Mouse (Mus musculus) neural tube, embryonic 14.5 days (tissue): ENCODE data around the gene Gm20388. TPM values are rescaled to one million over a fixed set of nuclear protein-coding genes. Genes with fewer than 3 reads are reported as not detected.
A peak's percentile ranks its signal among the peaks of the same experiment; 100 is the strongest.

Source experiments
- ATAC-seq: fragments of 200-750 bp; cut with Nextera tagmentation; 2 replicates; pipeline ENCODE4 v1.8.0; 2017; ENCODE audit warnings: low read depth, mild to moderate bottlenecking, moderate TSS enrichment, moderate library complexity
- H3K27ac ChIP-seq: fragments of 300-500 bp; sonication (generic); 2 replicates; pipeline ENCODE4 v1.5.1; 2014; ENCODE audit warnings: low read depth, mild to moderate bottlenecking, control low read depth, low read length, moderate library complexity, mixed read lengths
- H3K27me3 ChIP-seq: fragments of 300-500 bp; sonication (generic); 2 replicates; pipeline ENCODE4 v1.6.1; 2014; ENCODE audit warnings: low read length; ENCODE audit not compliant: control insufficient read depth, insufficient read depth
- H3K36me3 ChIP-seq: fragments of 300-500 bp; sonication (generic); 2 replicates; pipeline ENCODE4 v1.6.1; 2014; ENCODE audit warnings: low read length, mixed read lengths; ENCODE audit not compliant: control insufficient read depth, insufficient read depth
- H3K4me1 ChIP-seq: fragments of 300-500 bp; sonication (generic); 2 replicates; pipeline ENCODE4 v1.6.1; 2014; ENCODE audit warnings: low read length; ENCODE audit not compliant: control insufficient read depth, insufficient read depth
- H3K4me2 ChIP-seq: fragments of 300-500 bp; sonication (generic); 2 replicates; pipeline ENCODE4 v1.6.1; 2014; ENCODE audit warnings: mild to moderate bottlenecking, low read depth, low read length, control low read depth
- H3K4me3 ChIP-seq: fragments of 300-500 bp; sonication (generic); 2 replicates; pipeline ENCODE4 v1.5.1; 2014; ENCODE audit warnings: low read depth, low read length, control low read depth, mixed read lengths
- H3K9ac ChIP-seq: fragments of 300-500 bp; sonication (generic); replicated peaks from 2 replicates; pipeline ENCODE4 v1.6.1; 2014; ENCODE audit warnings: low read depth, mild to moderate bottlenecking, control low read depth, low read length, mixed read lengths
- H3K9me3 ChIP-seq: fragments of 300-500 bp; sonication (generic); 2 replicates; pipeline ENCODE4 v1.6.1; 2016; ENCODE audit warnings: low read length; ENCODE audit not compliant: control insufficient read depth
- WGBS: fragments of 180-500 bp; shearing (Covaris S2); extraction: QIAGEN DNeasy Blood & Tissue Kit; methylation state at CpG from one replicate; pipeline ENCODE4 v1.1.7; 2014; 5-methylcytosine and 5-hydroxymethylcytosine counted together
- polyA plus RNA-seq: library from polyadenylated mRNA; unstranded; fragments of >200 nt; fragmentation: Nextera tagmentation; extraction: Ambion mirVana; gene quantifications from 2 replicates; pipeline ENCODE4 v1.2.1, GENCODE M21; 2014

Gene Gm20388
- polyA plus RNA-seq, 1 experiment from 2014 or later = 10.3 TPM

DNA sequence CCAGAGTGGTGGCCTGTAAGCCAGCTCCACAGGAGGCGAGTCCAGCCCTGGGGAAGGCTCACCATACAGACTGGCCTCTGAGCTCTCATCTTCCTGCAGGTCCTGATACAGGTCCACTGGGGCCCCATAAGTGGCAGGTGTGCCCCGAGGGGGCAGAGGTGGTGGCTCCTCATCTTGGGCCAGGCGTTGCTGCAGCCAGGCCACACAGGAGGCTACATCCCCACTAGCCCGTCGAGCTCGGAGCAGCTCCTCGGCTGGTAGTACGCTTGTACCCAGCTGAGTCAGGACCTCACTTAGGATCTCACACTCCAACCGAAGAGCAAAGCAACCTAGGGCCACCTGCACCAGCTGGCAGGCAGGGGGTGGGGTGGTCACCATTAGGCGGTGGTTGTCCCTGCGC is 3323.1 kb downstream of the Gm20388 start:
- Histone ChIP-seq H3K9ac (no peak overlapping the region), H3K27ac (no peak overlapping the region), H3K4me2 (no peak overlapping the region), H3K36me3 (no peaks in the 10 kb centered on the region), H3K4me1 (peaks cover 3% of the 10 kb centered on the region; the same call in 1 of the 2 replicates), H3K4me3 (no peak overlapping the region), H3K27me3 (no peaks in the 10 kb centered on the region), H3K9me3 (no peaks in the 10 kb centered on the region)
- WGBS = 79% methylated on average over 11 of the region's 11 CpGs
- no peak for ATAC-seq

DNA sequence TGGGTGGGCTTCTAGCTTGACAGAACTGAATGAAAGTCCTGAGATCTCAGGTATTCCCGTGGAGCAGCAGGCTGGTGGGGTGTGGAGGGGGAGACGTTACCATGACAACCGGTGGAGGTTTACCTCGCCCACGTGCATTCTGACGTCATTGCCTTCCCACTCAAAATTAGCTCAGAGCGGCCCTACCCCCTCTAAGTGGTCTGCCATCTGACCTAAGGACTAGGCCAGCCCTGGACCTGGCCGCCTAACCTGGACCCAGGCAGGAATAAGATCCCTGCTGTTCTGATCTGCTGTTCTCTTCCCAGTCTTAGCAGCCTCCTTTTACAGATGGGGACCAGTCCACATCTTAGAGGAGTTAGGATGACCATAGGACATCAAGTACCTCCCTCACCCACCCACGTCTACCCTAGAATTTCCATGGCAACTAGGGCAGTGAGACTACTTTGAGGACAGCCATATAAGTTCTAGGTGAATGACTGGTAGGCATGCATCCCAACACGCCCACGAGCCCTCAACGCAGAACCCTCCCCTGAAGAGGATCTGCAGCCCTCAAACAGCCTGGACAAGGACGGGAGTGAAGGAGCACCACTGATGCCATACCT is 3324.4 kb downstream of the Gm20388 start:
- H3K27me3 ChIP-seq = no peaks in the 10 kb centered on the region
- no peak for ATAC-seq
- H3K9me3 ChIP-seq = no peaks in the 10 kb centered on the region
- 29% methylated on average over 13 of the region's 13 CpGs for WGBS
- H3K27ac ChIP-seq = no peak overlapping the region
- no peaks in the 10 kb centered on the region for H3K36me3 ChIP-seq
- H3K4me3 ChIP-seq = peak overlapping the region; percentile 31
- peak overlapping the region; percentile 52 for H3K4me2 ChIP-seq
- H3K9ac ChIP-seq = no peak overlapping the region
- H3K4me1 ChIP-seq = peaks cover 3% of the 10 kb centered on the region; the same call in 1 of the 2 replicates

DNA sequence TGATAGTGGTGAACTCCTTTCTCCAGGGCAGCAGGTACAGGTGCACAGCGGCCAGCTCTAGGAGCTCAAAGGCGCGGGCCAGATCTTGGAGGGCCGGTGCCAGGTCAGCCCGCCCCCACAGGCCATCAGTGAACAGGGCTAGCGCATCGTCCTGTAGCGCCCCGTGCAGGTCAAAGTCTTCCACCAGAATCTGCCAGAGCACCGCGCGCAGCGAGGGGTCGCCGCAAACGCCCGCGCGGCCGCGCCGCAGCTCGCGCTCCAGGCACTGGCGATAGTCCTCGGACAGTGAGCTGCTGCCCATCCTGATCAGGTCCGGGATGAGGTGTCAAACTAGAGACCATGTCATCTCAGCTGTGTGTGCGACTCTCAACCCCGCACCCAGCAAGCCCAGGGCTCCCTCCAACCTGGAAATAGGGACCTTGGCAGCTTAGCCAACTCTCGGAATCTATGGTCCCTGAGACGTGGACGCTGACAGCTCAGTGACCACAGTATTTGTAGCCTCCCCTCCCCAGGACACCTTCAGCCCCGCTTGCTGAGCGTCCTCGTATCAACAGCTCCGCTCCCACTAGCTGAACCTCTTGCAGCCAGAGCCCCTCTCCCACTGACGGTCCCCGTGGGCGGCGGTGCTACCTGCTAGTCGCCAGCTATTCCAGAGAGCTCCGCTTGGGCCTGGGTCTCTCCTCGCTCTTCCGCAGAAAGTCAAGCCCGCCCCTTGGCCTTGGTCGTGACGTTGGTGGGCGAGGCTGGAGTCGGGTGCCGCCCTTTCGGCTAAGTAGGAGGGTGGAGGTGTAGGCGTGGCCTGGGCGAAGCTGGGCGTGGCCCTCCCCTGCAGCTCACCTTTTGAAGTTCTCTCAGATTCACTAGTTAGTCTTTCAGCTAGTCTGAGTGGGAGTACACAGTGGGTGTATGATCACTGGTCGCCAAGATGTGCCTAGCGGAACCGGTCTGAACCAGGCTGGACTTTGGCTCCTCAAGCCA is 3325.2 kb downstream of the Gm20388 start, which contains the start of gene Spata2l:
Spata2l (minus strand) TSS at position 714 of the 978 bp plus-strand sequence.
- peaks cover 3% of the 10 kb centered on the region; the same call in 1 of the 2 replicates for H3K4me1 ChIP-seq
- H3K4me3 ChIP-seq = peak within 1 kb of the TSS; percentile 31
- H3K9me3 ChIP-seq = no peaks in the 10 kb centered on the region
- ATAC-seq = peak; percentile 77
- H3K27me3 ChIP-seq = no peaks in the 10 kb centered on the region
- peak within 1 kb of the TSS; percentile 52 for H3K4me2 ChIP-seq
- 1% methylated on average over 57 of the region's 57 CpGs for WGBS
- no peak within 1 kb of the TSS for H3K27ac ChIP-seq
- peak within 1 kb of the TSS; percentile 35 for H3K9ac ChIP-seq
- no peaks in the 10 kb centered on the region for H3K36me3 ChIP-seq

DNA sequence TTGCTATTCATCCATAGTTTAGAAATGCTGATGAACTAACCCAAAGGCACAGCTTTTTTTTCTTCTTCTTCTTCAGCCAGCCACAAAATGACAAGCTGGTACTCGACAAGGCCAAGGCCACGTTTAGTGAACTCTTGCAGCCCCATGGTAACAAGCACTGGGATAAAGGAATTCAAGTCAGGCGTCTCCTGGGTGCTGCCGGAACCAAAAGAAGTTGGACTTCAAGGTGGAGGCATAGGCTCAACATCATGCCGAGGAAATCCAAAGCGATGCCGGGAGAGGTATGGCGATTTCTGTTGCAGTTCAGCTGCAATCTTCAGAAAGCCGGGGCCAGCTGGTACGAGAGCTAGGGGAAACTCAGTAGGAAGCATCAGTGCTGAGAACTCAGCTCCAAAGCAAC is 3328.8 kb downstream of the Gm20388 start:
- Histone ChIP-seq H3K9me3 (no peaks in the 10 kb centered on the region), H3K27me3 (no peaks in the 10 kb centered on the region), H3K27ac (no peak overlapping the region), H3K36me3 (peaks cover 16% of the 10 kb centered on the region; the same call in 1 of the 2 replicates), H3K4me3 (no peak overlapping the region), H3K9ac (no peak overlapping the region), H3K4me1 (peaks cover 3% of the 10 kb centered on the region; the same call in 1 of the 2 replicates), H3K4me2 (no peak overlapping the region)
- ATAC-seq = no peak
- 83% methylated on average over 10 of the region's 10 CpGs for WGBS

DNA sequence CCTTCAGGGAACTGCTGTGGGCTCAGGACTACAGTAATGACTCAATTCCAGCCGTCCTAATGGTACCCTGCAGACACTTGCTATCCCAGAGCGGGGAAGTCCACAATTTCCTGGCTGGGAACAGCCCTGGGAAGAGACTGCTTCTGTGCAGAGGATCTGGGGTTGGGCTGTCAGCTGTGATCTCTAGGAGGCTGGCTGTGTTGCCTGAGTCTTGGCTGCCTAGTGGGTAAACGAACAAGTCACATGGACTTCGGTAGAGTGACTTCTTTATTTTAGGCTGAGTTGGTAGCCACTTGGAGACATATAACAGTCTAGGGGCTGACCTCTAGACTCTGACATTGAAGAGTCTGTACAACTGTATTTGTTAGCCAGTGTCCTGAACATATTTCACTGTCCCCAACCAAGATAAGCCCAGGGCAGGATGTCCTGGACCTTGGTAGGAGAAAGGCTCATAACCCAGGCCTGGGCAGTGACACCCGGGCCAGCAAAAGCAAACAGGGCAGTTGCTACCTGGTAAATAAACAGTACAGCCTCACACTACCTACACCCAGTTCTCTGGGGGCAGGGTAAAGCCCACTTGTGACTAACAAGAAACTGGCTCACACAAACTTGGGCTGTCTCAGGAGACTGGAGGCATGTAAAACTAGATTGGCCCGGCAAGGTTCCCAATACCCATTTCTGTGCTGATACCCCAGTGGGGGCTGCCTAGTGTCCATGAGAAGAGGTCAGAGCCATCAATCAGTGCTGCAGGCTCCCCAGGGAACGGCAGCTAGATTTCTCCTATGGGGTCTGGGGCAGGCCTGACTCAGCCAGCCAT is 3331.7 kb downstream of the Gm20388 start:
- H3K36me3 ChIP-seq = peaks cover 39% of the 10 kb centered on the region
- 83% methylated on average over 7 of the region's 7 CpGs for WGBS
- no peak overlapping the region for H3K9ac ChIP-seq
- ATAC-seq = no peak
- no peak overlapping the region for H3K4me2 ChIP-seq
- no peak overlapping the region for H3K27ac ChIP-seq
- H3K27me3 ChIP-seq = no peaks in the 10 kb centered on the region
- H3K9me3 ChIP-seq = no peaks in the 10 kb centered on the region
- no peaks in the 10 kb centered on the region for H3K4me1 ChIP-seq
- no peak overlapping the region for H3K4me3 ChIP-seq

DNA sequence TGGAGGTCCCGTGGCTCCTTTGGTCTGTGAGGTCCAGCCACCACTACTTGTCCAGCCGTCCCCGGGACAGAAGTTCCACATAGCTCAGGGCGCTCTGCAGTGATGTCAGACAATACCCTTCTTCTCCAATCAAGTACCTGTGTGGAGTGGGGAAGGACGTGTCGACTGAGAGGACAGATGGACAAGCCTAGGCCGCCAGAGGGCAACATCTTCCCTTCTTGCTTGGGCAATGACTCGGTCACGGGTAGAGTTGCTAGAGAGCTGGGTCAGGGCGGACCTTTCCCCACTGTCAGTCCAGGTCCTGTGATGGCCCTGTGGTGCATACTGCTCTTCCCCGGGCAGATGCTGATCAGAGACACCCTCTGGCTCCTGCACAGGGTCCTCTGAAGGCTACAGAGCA is 3332.4 kb downstream of the Gm20388 start:
- no peak overlapping the region for H3K9ac ChIP-seq
- no peaks in the 10 kb centered on the region for H3K4me1 ChIP-seq
- no peaks in the 10 kb centered on the region for H3K9me3 ChIP-seq
- WGBS = 67% methylated on average over 10 of the region's 11 CpGs
- peaks cover 46% of the 10 kb centered on the region for H3K36me3 ChIP-seq
- H3K27ac ChIP-seq = no peak overlapping the region
- no peaks in the 10 kb centered on the region for H3K27me3 ChIP-seq
- no peak overlapping the region for H3K4me2 ChIP-seq
- no peak for ATAC-seq
- no peak overlapping the region for H3K4me3 ChIP-seq

DNA sequence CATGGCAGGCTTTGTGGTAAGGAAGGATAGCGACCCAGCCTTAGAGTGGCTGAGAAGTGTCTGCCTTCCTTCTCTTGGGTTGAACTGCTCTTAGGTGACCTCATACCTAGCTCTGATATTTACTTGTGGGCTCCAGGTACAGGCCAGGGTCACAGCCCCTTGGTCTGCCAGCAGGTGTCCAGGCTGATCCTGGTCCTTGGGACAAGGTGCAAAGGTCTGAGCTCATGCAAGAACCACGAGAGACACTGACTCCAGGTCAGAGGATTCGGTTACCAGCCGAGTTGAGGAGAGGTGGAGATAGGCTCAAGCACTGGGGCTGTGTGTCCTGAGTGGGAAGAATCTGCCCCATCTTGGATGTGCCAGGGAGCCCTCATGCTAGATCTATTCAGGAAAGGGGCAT is 3333.7 kb downstream of the Gm20388 start:
- H3K27me3 ChIP-seq = no peaks in the 10 kb centered on the region
- 90% methylated on average over 4 of the region's 4 CpGs for WGBS

DNA sequence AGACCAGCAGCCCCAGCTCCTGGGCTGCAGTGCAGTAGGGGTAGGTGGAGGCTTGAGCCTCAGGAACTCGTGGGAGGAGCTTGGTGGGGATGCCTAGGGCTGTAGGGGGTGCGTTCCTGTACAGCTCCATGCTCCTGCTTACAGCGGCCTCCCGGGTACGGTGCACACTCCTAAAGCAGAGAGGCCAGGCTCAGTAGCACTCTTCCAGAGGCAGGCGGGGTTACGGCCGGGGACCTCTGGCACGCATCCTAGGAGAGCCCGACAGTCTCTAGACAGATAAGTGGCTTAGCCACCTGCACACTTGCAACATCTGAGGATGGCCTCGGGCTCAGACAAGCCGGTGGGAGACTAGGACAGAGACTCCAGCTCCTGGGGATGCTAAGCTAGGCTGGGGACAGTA is 3334.9 kb downstream of the Gm20388 start:
- H3K9ac ChIP-seq = no peak overlapping the region
- ATAC-seq = no peak
- no peaks in the 10 kb centered on the region for H3K27me3 ChIP-seq
- peaks cover 62% of the 10 kb centered on the region for H3K36me3 ChIP-seq
- no peaks in the 10 kb centered on the region for H3K9me3 ChIP-seq
- H3K4me3 ChIP-seq = no peak overlapping the region
- H3K4me2 ChIP-seq = no peak overlapping the region
- WGBS = 89% methylated on average over 12 of the region's 12 CpGs
- H3K4me1 ChIP-seq = no peaks in the 10 kb centered on the region
- no peak overlapping the region for H3K27ac ChIP-seq

More for the DNA sequence above, 3333.7 kb downstream of the Gm20388 start:
- Histone ChIP-seq H3K9ac (no peak overlapping the region), H3K4me1 (no peaks in the 10 kb centered on the region), H3K9me3 (no peaks in the 10 kb centered on the region), H3K4me2 (no peak overlapping the region), H3K4me3 (no peak overlapping the region), H3K36me3 (peaks cover 54% of the 10 kb centered on the region), H3K27ac (no peak overlapping the region)
- no peak for ATAC-seq
